Mouse (Mus musculus) liver, postnatal 0 days (tissue): ENCODE measurements around the gene Fgd5. TPM values are rescaled to one million over a fixed set of nuclear protein-coding genes. Genes with fewer than 3 reads are reported as not detected.
A peak's percentile ranks its signal among the peaks of the same experiment; 100 is the strongest.

Source experiments
- ATAC-seq: fragments of 200-750 bp; cut with Nextera tagmentation; 2 replicates; pipeline ENCODE4 v1.8.0; 2017; ENCODE audit warnings: mild to moderate bottlenecking, moderate library complexity
- DNase-seq: peaks from one replicate; pipeline ENCODE4 v3.0.0-alpha.2; 2016
- H3K27ac ChIP-seq: fragments of 300-500 bp; sonication (generic); 2 replicates; pipeline ENCODE4 v1.5.1; 2014; ENCODE audit warnings: antibody characterized with exemption, moderate library complexity, mild to moderate bottlenecking, low read depth
- H3K27me3 ChIP-seq: fragments of 300-500 bp; sonication (generic); 2 replicates; pipeline ENCODE4 v1.6.1; 2014; ENCODE audit warnings: low read length, control low read depth, mixed read lengths; ENCODE audit not compliant: insufficient read depth
- H3K36me3 ChIP-seq: fragments of 300-500 bp; sonication (generic); replicated peaks from 2 replicates; pipeline ENCODE4 v1.6.1; 2014; ENCODE audit warnings: mild to moderate bottlenecking, control low read depth, low read length, moderate library complexity, mixed read lengths; ENCODE audit not compliant: insufficient read depth
- H3K4me1 ChIP-seq: fragments of 300-500 bp; sonication (generic); 2 replicates; pipeline ENCODE4 v1.6.1; 2014; ENCODE audit warnings: antibody characterized with exemption, mild to moderate bottlenecking, control low read depth; ENCODE audit not compliant: insufficient read depth
- H3K4me2 ChIP-seq: fragments of 300-500 bp; sonication (generic); 2 replicates; pipeline ENCODE4 v1.6.1; 2014; ENCODE audit warnings: low read depth, mild to moderate bottlenecking, low read length, moderate library complexity, mixed read lengths
- H3K4me3 ChIP-seq: fragments of 300-500 bp; sonication (generic); 2 replicates; pipeline ENCODE4 v1.5.1; 2014; ENCODE audit warnings: low read depth, low read length
- H3K9ac ChIP-seq: fragments of 300-500 bp; sonication (generic); replicated peaks from 2 replicates; pipeline ENCODE4 v1.6.1; 2014; ENCODE audit warnings: mild to moderate bottlenecking, moderate library complexity
- H3K9me3 ChIP-seq: fragments of 300-500 bp; sonication (generic); 2 replicates; pipeline ENCODE4 v1.6.1; 2016; ENCODE audit warnings: mild to moderate bottlenecking, control low read depth, low read length, mixed read lengths
- CTCF ChIP-seq: sonication (generic); IDR thresholded peaks from 2 replicates; pipeline ENCODE4 v1.5.1; 2016; ENCODE audit warnings: antibody characterized with exemption, low read depth
- EP300 ChIP-seq: IDR thresholded peaks from 2 replicates; pipeline ENCODE4 v1.6.1; 2016; ENCODE audit warnings: antibody characterized with exemption, low read depth, mild to moderate bottlenecking
- WGBS: fragments of 180-500 bp; shearing (Covaris S2); extraction: QIAGEN DNeasy Blood & Tissue Kit; methylation state at CpG from one replicate; pipeline ENCODE4 v1.1.7; 2014; ENCODE audit not compliant: insufficient replicate concordance; 5-methylcytosine and 5-hydroxymethylcytosine counted together
- polyA plus RNA-seq: library from polyadenylated mRNA; unstranded; fragments of >200 nt; fragmentation: Nextera tagmentation; extraction: Ambion mirVana; gene quantifications from 2 replicates; pipeline ENCODE4 v1.2.1, GENCODE M21; 2015

Gene Fgd5
- polyA plus RNA-seq, 1 experiment from 2014 or later: 2.3 TPM

DNA sequence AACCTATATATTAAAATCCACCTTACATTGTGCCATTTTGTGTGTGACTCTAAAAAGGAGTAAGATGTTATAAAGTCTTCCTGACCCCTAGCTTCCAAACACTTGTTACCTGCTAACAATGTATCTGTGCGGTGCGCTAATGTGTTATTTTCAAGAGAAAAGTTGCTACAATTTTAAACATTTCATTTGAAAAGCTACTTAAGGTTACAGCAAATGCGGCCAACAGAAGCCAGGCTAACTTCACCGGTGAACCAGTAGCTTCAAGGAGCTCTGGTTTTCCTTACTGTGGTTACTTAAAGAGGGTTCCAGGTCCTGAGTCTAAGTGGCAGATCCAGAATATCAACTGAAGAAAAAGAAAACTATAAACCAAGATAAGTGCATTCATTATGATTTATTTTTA, 111.3 kb downstream of the Fgd5 start:
- no peak for TF ChIP-seq EP300
- TF ChIP-seq CTCF: no peak
- 93% methylated on average over 4 of the region's 4 CpGs for WGBS
- Histone ChIP-seq H3K4me2 (peak overlapping the region; percentile 74; the same call in 1 of the 2 replicates), H3K4me1 (peaks cover 28% of the 10 kb centered on the region), H3K9ac (no peak overlapping the region), H3K4me3 (peak overlapping the region; percentile 56; the same call in 1 of the 2 replicates), H3K27ac (no peak overlapping the region), H3K9me3 (no peaks in the 10 kb centered on the region), H3K36me3 (no peaks in the 10 kb centered on the region), H3K27me3 (no peaks in the 10 kb centered on the region)
- DNase-seq: no peak
- ATAC-seq: no peak

DNA sequence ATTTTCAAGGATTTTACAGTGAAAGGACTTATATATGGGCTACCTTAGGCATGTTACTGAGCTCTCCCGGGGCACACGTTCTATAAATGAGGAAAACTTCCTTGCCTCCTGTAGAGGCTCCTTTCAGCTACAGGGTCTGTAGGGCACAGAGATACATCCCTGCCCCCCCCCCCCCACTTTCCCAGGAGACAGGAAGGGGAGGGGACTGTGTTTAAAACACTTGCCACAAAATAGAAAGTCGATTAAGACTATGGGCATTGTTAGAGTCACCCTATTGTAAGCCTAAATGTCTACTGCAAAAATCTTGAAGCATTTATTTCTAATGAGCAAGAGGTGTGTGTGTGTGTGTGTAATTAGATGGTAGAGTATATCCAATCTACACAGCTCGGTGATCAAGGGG, 111.8 kb downstream of the Fgd5 start:
- no peaks in the 10 kb centered on the region for H3K36me3 ChIP-seq
- no peaks in the 10 kb centered on the region for H3K9me3 ChIP-seq

DNA sequence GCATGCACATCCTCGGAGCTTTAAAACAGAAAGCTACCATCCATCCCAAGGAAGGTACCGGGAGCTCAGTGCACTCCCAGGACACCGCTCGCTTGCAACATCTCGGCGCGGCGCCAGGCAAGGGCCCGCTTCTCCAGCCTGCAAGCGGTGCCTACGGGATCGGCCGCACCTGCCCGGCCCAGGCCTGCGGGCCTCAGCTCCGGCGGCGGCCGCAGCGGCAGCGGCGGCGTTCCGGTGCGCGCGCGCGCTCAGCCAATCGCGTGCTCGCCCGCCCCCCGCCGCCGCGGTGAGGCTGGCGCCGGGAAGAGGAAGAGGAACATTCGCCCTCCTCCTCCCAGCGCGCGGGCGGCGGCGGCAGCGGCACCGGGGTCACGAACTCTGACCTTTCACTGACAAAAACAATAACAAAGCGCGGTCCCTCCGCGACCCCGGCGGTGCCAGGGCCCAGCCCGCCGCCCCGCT, 112.5 kb downstream of the Fgd5 start, which contains the start of gene Nr2c2:
Nr2c2 (plus strand) TSS at position 261 of the 462 bp plus-strand sequence.
- no peak for TF ChIP-seq EP300
- H3K4me2 ChIP-seq: peak within 1 kb of the TSS; percentile 74
- H3K27me3 ChIP-seq: no peaks in the 10 kb centered on the region
- peak; percentile 90 for DNase-seq
- peak; percentile 55 for ATAC-seq
- H3K4me3 ChIP-seq: peak within 1 kb of the TSS; percentile 56
- no peaks in the 10 kb centered on the region for H3K9me3 ChIP-seq
- H3K36me3 ChIP-seq: no peaks in the 10 kb centered on the region
- peak within 1 kb of the TSS; percentile 85 for H3K9ac ChIP-seq
- peak within 1 kb of the TSS; percentile 99 for H3K27ac ChIP-seq
- peaks cover 37% of the 10 kb centered on the region for H3K4me1 ChIP-seq
- under 1% methylated on average over 43 of the region's 58 CpGs for WGBS

More for the DNA sequence above, 111.8 kb downstream of the Fgd5 start:
- peaks cover 32% of the 10 kb centered on the region for H3K4me1 ChIP-seq
- ATAC-seq (no peak), DNase-seq (no peak)
- peak overlapping the region; percentile 99 for H3K27ac ChIP-seq
- TF ChIP-seq EP300: no peak
- TF ChIP-seq CTCF: no peak
- H3K4me2 ChIP-seq: peak overlapping the region; percentile 74
- peak overlapping the region; percentile 56 for H3K4me3 ChIP-seq
- WGBS: 3% methylated on average over 4 of the region's 4 CpGs
- peak overlapping the region; percentile 85 for H3K9ac ChIP-seq
- no peaks in the 10 kb centered on the region for H3K27me3 ChIP-seq

DNA sequence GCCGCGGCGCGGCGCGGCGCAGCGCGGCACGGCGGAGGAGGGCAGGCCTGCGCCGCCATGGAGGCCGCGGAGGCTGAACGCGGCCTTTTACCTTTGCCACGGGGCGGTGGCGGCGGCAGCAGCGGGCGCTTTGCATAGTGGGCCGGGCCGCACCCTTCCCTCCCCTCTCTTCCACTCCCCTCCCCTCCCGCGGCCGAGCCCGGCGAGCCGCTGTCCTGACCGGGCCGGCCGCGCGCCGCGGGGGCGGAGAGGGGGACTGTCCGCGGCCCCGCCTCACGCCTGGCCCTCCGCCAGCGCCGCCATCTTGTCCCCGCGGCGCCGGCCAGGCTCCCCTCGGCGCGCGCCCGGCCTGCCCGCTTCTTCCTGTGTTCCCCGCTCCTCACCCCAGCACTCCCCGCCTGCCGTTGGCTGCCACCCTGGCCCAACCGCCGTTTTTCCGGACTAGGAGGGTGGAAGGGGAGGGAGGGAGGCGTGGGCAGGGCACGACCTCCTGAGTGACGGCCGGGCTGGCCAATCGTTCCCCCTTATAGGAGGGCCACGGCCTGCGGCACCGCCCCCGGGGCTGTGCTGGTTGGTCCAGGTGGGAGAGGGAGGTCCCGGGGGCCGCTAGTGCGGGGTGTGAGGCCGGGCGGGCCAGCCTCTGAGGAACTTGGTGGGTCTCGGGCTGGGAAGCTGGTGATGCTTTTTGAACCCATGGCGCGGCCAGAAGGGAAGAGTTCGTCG, 113.2 kb downstream of the Fgd5 start:
- Histone ChIP-seq H3K27ac (peak overlapping the region; percentile 99), H3K4me1 (peaks cover 40% of the 10 kb centered on the region), H3K9me3 (no peaks in the 10 kb centered on the region), H3K9ac (peak overlapping the region; percentile 85), H3K4me3 (peak overlapping the region; percentile 56), H3K27me3 (no peaks in the 10 kb centered on the region), H3K36me3 (no peaks in the 10 kb centered on the region), H3K4me2 (peak overlapping the region; percentile 74)
- no peak for TF ChIP-seq CTCF
- TF ChIP-seq EP300: peak; percentile 19; the same call in 1 of the 2 replicates
- WGBS: under 1% methylated on average over 39 of the region's 81 CpGs
- peak; percentile 95 for ATAC-seq
- peak; percentile 100 for DNase-seq

DNA sequence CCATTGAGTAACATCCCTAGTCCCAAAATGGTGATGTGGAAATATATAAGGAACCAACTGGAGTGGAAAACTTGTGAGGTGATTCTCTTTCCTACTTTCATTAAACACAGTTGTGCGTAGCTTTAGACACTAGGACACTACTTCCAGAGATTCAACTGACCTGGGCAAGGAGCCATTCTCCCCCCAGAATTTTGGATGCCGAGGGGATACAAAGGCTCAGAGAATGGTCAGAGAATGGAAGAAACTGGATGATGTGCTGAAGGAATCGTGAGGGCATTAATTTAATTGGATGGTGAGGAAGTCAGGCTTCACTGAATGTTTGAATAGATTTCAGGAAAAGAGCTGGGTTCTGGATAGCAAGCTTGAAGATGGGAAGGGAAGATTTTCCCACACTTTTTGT, 114.1 kb downstream of the Fgd5 start:
- Histone ChIP-seq H3K27me3 (no peaks in the 10 kb centered on the region), H3K9ac (peak overlapping the region; percentile 85), H3K9me3 (no peaks in the 10 kb centered on the region), H3K36me3 (no peaks in the 10 kb centered on the region), H3K4me3 (peak overlapping the region; percentile 56), H3K4me1 (peaks cover 40% of the 10 kb centered on the region), H3K27ac (peak overlapping the region; percentile 99), H3K4me2 (peak overlapping the region; percentile 74)
- no peak for ATAC-seq
- no peak for DNase-seq
- WGBS: 26% methylated on average over 3 of the region's 3 CpGs
- no peak for TF ChIP-seq EP300
- no peak for TF ChIP-seq CTCF

DNA sequence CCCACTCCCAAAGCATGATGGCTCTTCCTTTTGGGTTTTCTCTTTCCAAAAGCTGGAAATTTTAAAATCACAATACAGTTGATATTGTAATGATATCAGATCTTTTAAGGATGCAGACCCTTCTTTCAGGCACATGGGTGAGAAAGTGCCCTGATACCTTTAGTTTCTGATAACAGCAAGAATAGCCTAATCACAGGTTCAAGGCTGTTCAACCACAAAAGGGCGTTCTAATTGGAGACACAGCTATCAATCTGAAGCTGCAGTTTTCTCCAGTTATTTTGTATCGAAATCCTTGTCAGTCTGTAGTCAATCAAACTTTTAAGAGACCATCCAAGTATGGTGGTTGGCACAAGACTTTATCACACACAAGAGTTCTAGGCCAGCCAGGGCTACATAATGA, 115.2 kb downstream of the Fgd5 start:
- H3K27me3 ChIP-seq: no peaks in the 10 kb centered on the region
- 46% methylated on average over 2 of the region's 2 CpGs for WGBS
- H3K4me1 ChIP-seq: peaks cover 40% of the 10 kb centered on the region
- H3K4me2 ChIP-seq: no peak overlapping the region
- DNase-seq (no peak), ATAC-seq (no peak)
- TF ChIP-seq CTCF (no peak), EP300 (no peak)
- no peaks in the 10 kb centered on the region for H3K36me3 ChIP-seq
- H3K27ac ChIP-seq: no peak overlapping the region
- H3K9ac ChIP-seq: no peak overlapping the region
- H3K9me3 ChIP-seq: no peaks in the 10 kb centered on the region
- no peak overlapping the region for H3K4me3 ChIP-seq
